Mouse (Mus musculus) limb, embryonic 14.5 days (tissue): ENCODE results near the gene Acer2. TPM values are rescaled to one million over a fixed set of nuclear protein-coding genes. Genes with fewer than 3 reads are reported as not detected.

Experiments
- ATAC-seq: fragments of 200-750 bp; cut with Nextera tagmentation; 2 replicates; pipeline ENCODE4 v1.8.0; 2017; ENCODE audit warnings: low read depth, moderate number of reproducible peaks, moderate TSS enrichment; ENCODE audit not compliant: low FRiP score
- DNase-seq: peaks from one replicate; pipeline ENCODE4 v3.0.0-alpha.2; 2015; ENCODE audit warnings: low spot score
- H3K27ac ChIP-seq: fragments of 300-500 bp; sonication (generic); replicated peaks from 2 replicates; pipeline ENCODE4 v1.5.1; 2014; ENCODE audit warnings: low read depth, mild to moderate bottlenecking, low read length, moderate library complexity, mixed read lengths
- H3K27me3 ChIP-seq: fragments of 300-500 bp; sonication (generic); 2 replicates; pipeline ENCODE4 v1.6.1; 2014; ENCODE audit warnings: low read length, mixed read lengths; ENCODE audit not compliant: control insufficient read depth, insufficient read depth
- H3K36me3 ChIP-seq: fragments of 300-500 bp; sonication (generic); 2 replicates; pipeline ENCODE4 v1.6.1; 2014; ENCODE audit warnings: mild to moderate bottlenecking, low read length, moderate library complexity, mixed read lengths; ENCODE audit not compliant: control insufficient read depth, insufficient read depth
- H3K4me1 ChIP-seq: fragments of 300-500 bp; sonication (generic); 2 replicates; pipeline ENCODE4 v1.6.1; 2014; ENCODE audit warnings: antibody characterized with exemption, low read length, mixed read lengths; ENCODE audit not compliant: control insufficient read depth, insufficient read depth
- H3K4me2 ChIP-seq: fragments of 300-500 bp; sonication (generic); replicated peaks from 2 replicates; pipeline ENCODE4 v1.6.1; 2014; ENCODE audit warnings: low read depth, mild to moderate bottlenecking, low read length, moderate library complexity; ENCODE audit not compliant: severe bottlenecking
- H3K4me3 ChIP-seq: fragments of 300-500 bp; sonication (generic); replicated peaks from 2 replicates; pipeline ENCODE4 v1.5.1; 2014; ENCODE audit warnings: low read length
- H3K9ac ChIP-seq: fragments of 300-500 bp; sonication (generic); 2 replicates; pipeline ENCODE4 v1.6.1; 2014; ENCODE audit warnings: mild to moderate bottlenecking, low read depth, low read length, moderate library complexity; ENCODE audit not compliant: severe bottlenecking
- H3K9me3 ChIP-seq: fragments of 300-500 bp; sonication (generic); 2 replicates; pipeline ENCODE4 v1.6.1; 2016; ENCODE audit warnings: low read length; ENCODE audit not compliant: control insufficient read depth
- POLR2A ChIP-seq: fragments of 200-500 bp; IDR thresholded peaks from 2 replicates; pipeline ENCODE4 v1.8.0; 2012; ENCODE audit warnings: inconsistent platforms, mild to moderate bottlenecking, moderate library complexity, borderline replicate concordance; ENCODE audit not compliant: insufficient read depth, insufficient read length; ENCODE audit errors: extremely low read depth
- WGBS: fragments of 180-500 bp; shearing (Covaris S2); extraction: QIAGEN DNeasy Blood & Tissue Kit; methylation state at CpG from one replicate; pipeline ENCODE4 v1.1.7; 2014; 5-methylcytosine and 5-hydroxymethylcytosine counted together
- polyA plus RNA-seq, 2 experiments: library from polyadenylated mRNA; depleted of rRNA in 1 of 2; stranded (reverse) in 1 of 2; unstranded in 1 of 2; fragments of >200 nt; fragmentation: Nextera tagmentation in 1 of 2; extraction: Ambion mirVana in 1 of 2; gene quantifications; 2 replicates each; pipeline versions ENCODE4 v1.2.1 to v1.2.3; 2012 to 2014

Gene Acer2
- polyA plus RNA-seq, 2 experiments = 8.6 to 15.9 TPM

- 97% methylated on average over 2 of the region's 2 CpGs for WGBS
Observed at GRCm38 (mm10) chr4:86847246-86847645, 26.9 kb upstream of the Acer2 start.

DNA sequence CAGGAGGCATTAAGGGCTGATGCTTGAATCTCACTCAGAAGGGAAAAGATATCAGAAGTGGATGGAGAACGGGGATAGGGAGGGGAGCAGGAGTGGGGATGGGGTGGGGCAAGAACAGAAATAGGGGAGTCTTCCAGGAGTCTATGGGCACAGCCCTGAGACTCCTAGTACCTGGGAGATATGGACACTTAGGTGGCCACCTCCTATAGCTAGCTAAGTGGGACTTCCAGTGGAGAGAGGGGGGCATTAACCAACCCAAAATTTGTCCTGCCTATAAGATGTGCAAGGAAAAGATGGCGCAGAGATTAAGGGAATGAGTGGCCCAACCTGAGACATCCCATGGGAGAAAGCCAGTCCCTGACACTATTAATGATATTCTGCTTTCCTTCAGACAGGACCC, 22.9 kb upstream of the Acer2 start:
- WGBS = 88% methylated on average over 2 of the region's 2 CpGs
- DNase-seq = no peak
- H3K4me2 ChIP-seq = no peak overlapping the region
- H3K9ac ChIP-seq = no peak overlapping the region
- no peak overlapping the region for H3K4me3 ChIP-seq
- peaks cover 63% of the 10 kb centered on the region for H3K36me3 ChIP-seq
- no peak for TF ChIP-seq POLR2A
- ATAC-seq = no peak
- H3K27me3 ChIP-seq = no peaks in the 10 kb centered on the region
- H3K9me3 ChIP-seq = no peaks in the 10 kb centered on the region
- H3K27ac ChIP-seq = no peak overlapping the region
- no peaks in the 10 kb centered on the region for H3K4me1 ChIP-seq

More at GRCm38 (mm10) chr4:86847246-86847645, 26.9 kb upstream of the Acer2 start:
- Histone ChIP-seq H3K4me2 (no peak overlapping the region), H3K9ac (no peak overlapping the region), H3K4me3 (no peak overlapping the region), H3K4me1 (no peaks in the 10 kb centered on the region), H3K36me3 (peaks cover 57% of the 10 kb centered on the region), H3K27me3 (no peaks in the 10 kb centered on the region), H3K27ac (no peak overlapping the region), H3K9me3 (no peaks in the 10 kb centered on the region)
- no peak for TF ChIP-seq POLR2A
- ATAC-seq = no peak
- DNase-seq = no peak

DNA sequence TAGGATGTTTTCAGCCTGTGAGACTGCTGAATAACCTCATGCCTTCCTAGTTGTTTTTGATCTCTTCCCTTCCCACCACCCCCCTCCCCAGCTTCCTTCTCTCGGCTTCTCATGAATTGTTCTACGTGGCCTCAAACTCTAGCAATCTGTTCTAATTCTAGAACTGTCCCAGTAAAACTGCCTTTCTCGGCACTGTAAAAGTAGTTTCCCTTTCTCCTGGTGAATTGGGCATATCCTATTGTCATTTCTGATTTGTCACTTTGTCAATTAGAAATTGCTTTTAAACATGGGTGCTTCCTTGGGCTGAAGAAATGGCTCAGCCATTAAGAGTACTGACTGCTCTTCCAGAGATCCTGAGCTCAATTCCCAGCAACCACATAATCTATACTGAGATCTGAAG, 22.2 kb upstream of the Acer2 start:
- ATAC-seq (no peak), DNase-seq (no peak)
- Histone ChIP-seq H3K9me3 (no peaks in the 10 kb centered on the region), H3K4me2 (no peak overlapping the region), H3K4me1 (no peaks in the 10 kb centered on the region), H3K27me3 (no peaks in the 10 kb centered on the region), H3K27ac (no peak overlapping the region), H3K4me3 (no peak overlapping the region), H3K36me3 (peaks cover 57% of the 10 kb centered on the region), H3K9ac (no peak overlapping the region)
- TF ChIP-seq POLR2A = no peak
- 64% methylated on average over 3 of the region's 3 CpGs for WGBS

DNA sequence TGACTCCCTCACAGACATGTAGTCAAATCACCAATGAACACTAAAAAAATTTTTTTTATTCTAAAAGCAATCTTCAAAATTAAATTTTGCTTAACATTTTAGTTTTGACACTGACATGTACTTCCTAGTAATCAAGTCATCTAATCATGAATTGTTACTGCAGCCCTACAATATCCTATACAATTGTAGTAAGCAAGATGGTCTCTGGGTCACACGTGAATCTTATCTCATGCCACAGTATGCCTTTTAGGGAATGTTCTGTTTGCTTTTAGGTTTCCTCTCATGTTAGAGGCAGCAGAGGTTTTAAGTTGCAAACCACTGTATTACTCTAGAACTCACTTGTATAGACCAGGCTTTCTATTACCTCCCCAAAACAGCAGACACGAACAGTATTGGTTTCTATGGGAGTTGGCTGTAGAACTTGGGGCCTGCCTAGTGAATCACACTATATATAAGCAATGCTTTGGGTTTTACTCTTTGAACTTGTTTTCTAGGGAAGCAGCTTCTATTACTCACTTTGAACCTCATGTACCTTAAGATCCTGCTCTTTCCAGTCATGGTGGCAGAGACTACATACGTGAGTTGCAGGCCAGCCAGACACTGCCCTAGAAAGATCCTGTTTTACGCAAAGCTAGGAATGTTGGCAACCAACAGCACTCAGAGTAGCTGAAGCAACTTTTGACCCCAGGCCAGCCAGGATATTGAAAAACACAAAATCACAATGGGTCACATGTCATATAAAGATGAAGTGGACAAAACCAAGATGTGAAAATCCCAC, 21.2 kb upstream of the Acer2 start:
- Histone ChIP-seq H3K4me2 (no peak overlapping the region), H3K9ac (no peak overlapping the region), H3K27ac (no peak overlapping the region), H3K27me3 (no peaks in the 10 kb centered on the region), H3K9me3 (no peaks in the 10 kb centered on the region), H3K36me3 (peaks cover 50% of the 10 kb centered on the region), H3K4me1 (peaks cover 2% of the 10 kb centered on the region; the same call in 1 of the 2 replicates), H3K4me3 (no peak overlapping the region)
- ATAC-seq (no peak), DNase-seq (no peak)
- 88% methylated on average over 4 of the region's 4 CpGs for WGBS
- TF ChIP-seq POLR2A = no peak

DNA sequence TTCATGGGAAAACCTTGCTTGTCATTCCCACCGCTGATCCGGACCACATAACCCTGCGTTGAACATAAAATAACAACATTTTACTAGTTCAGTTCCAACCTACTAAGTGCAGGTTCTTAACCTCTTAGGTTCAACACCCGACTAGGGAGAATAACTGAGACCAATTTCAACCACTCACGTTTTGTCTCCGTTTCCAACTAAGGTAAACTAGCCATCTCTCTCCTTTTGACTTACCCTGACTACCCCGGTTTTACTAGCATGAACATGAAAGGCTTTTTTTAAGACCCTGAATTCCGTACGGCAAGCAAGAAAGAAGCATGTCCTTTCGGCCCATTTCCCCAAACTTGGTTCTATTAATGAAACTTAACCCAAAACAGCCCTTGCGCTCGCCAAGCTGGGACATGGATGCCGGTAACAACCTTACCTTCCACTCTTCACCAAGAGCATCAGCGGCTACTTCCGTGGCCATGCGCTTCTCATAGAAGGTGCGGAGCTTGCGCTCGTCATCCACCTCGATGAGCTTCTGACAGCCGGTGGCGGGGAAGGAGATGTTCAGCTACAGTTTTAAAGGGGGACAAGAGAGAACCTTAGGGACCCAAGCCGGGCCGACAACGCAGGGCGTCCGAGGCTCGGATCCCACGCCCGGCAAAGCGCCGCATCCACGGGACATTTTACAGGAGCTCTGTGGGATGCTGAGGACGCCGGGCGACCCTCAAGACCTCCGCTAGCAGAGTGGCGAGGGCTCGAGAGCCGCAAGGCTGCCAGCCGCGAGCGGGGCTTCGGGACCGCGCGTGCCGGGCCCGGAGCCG, 17.7 kb upstream of the Acer2 start:
- peak overlapping the region; percentile 85 for H3K4me2 ChIP-seq
- DNase-seq (no peak), ATAC-seq (no peak)
- H3K27ac ChIP-seq = peak overlapping the region; percentile 98
- H3K4me3 ChIP-seq = peak overlapping the region; percentile 97
- peak overlapping the region; percentile 99 for H3K9ac ChIP-seq
- H3K27me3 ChIP-seq = no peaks in the 10 kb centered on the region
- H3K36me3 ChIP-seq = peaks cover 39% of the 10 kb centered on the region
- WGBS = 2% methylated on average over 50 of the region's 50 CpGs
- H3K9me3 ChIP-seq = no peaks in the 10 kb centered on the region
- no peak for TF ChIP-seq POLR2A
- peaks cover 5% of the 10 kb centered on the region; the same call in 1 of the 2 replicates for H3K4me1 ChIP-seq
